Mouse (Mus musculus) cerebellum, adult (tissue): ENCODE data around the gene Pmvk.

ENCODE experiments used
- ATAC-seq: cut with Nextera tagmentation; 2 replicates; pipeline ENCODE4 v1.9.2; 2017; ENCODE audit warnings: mild to moderate bottlenecking, moderate library complexity, mixed read lengths; ENCODE audit not compliant: insufficient number of reproducible peaks, low FRiP score, low TSS enrichment

Pmvk gene

GRCm38 (mm10) chr3:89454401-89455177 lies at the start of gene Pmvk:
Gene Pmvk (plus strand): TSS chr3:89454541.
- ATAC-seq: no peak

DNA sequence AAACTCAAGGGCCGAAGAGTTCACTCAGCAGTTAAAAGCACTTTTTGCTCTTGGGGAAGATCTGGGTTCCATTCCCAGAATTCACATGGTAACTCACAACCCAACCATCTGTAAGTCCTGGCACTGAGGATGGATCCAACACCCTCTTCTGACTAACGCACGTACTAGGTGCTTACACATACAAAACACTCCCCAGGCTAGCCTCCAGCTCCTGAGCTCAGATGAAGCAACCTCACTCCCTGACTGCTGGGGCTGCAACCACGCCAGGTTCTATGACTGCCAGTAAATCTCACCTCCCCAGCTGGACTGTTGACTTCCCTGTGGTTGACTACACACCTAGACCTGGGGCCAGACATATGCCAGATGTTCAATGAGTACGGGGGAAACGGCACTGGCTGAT lies 47.5 kb upstream of the Pmvk start:
- ATAC-seq: no peak

DNA sequence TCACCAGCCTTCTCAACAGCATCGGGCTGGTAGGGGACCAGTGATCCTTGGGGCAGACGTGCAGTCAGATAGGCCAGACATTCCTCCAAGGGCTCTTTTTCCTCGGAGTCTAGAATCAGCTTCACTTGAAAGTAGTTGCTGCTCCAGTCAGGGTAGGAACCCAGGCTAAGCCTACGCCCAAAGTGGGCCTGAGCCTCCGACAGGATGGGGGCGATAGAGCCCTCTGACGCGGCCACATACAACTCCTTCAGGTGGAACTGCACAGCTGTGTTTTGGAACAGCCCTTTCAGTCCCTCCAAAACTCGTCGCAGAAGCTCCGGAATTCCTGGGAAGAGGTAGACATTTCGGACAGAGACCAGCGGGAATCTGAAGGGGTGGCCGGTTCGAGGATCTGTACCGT lies 45.9 kb upstream of the Pmvk start:
- no peak for ATAC-seq

- ATAC-seq: no peak
Observed at GRCm38 (mm10) chr3:89409701-89410100, 44.6 kb upstream of the Pmvk start.

DNA sequence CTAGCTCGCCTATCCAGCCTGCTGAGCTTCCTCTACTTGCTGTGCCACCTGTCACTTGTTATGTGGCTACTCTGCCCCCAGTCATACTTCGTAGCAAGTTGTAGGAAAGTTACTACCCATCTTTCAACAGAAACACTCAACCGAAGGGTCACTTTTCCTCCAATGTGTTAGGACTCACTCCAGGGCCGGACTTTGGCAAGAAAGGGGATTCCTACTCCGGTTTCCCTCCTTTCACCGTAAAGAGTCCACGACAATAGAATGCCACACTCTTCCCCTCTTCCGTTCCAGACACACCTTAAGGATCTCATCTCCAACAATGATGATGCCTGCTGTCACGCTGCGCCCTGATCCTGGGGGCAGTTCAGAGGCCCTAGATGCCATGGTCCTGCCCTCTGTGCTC lies 43.5 kb upstream of the Pmvk start:
- ATAC-seq: no peak

DNA sequence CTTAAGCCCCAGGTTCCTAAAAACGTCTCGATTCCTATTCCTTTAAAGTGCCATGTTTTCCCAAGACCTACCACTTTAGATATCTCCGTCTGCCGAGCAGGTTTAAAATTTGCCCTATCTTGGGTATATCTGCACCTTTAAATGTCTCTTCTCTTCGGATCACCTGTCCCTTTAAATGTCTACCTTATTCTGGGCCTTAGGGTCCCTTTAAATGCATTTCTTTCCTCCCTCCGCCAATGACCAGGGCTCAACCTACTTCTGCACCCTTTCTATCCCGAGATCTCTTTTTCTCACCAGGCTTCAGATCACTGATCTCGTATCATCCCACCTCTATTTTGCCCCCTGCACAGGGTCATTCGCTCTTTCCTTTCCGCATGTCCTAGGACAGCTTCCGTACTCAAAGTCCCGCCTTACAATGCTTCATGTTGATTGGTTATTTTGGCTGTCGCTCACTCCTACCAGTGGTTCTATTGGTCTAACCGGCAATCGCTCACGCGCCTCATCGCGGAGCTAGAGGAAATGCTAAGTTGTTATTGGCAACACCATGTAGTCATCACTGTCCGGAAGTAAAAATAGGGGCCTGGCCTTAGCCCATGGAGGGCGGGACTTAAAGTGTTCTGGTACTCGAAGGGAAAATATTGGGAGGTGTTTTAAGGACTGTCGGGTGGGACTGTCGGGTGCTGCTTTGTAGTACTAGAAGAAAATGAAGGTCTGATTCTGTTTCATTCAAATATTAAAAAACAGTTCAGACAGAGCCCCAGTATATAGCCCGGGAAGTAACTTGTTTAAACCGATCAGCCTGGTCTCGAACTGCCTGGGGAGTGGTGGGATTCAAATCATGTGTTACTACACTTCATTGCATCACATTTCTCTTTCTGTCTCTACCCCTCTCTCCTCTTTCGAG lies 42.6 kb upstream of the Pmvk start, which contains the start of gene Flad1:
Flad1 (minus strand) TSS at position 381 of the 904 bp plus-strand sequence.
- peak; percentile 96 for ATAC-seq

DNA sequence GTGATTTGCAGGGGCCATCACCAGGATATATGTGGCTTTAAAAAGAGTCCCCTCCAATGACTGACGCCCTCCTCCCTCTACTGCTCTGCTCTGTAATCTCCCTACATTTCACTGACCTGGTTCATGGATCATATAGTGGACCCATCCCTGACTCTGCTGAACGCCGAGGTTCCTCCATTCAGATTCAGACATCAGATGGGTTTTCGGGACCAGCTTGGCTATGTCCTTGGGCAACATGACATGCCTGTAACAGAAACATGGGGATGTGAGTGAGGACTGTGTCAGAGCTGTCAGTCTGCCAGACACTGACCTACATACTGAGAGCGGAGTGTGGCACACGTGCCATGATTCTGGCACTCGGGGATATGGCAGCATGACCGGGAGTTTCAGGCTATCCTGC lies 38.2 kb upstream of the Pmvk start:
- no peak for ATAC-seq

DNA sequence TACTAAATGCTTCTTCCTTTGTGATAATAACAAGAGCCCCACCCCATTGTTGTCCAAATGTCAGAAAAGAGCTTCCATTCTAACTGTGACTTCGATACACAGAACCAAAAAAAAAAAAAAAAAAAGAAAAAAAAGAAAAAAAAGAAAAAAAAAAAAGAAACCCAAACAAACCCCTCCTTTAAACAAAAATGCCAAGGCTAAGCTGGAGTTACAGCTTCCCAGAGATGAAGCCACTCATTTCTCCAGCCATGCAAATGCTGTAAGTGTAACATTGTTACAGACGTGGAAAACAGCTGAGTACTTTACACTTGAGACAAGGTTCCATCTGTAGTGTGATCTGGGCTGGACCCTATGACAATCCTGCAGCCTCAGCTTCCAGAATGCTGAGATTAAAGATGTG lies 37.2 kb upstream of the Pmvk start:
- no peak for ATAC-seq

DNA sequence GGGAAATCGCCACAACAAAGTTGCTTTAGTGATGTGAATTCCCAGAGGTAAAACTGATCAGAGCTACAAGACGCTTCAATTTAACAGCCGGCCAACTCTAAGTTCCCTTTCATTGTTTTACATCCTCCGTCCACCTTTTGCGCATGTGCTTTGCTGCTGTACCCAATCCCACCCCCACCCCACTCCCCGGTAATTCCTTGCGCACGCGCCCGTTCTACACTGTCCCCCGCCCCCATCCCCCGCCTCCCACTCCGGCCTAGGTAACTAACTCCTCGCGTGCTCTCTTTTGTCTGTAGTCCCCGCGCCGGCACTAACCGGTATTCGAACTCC lies 36.5 kb upstream of the Pmvk start:
- ATAC-seq: no peak

GRCm38 (mm10) chr3:89418170-89418860 lies 36.0 kb upstream of the Pmvk start, which contains the start of the genes Cks1b and Shc1:
Gene Cks1b (minus strand): TSS chr3:89418383.
Gene Shc1 (plus strand): TSS chr3:89418443.
- ATAC-seq: peak; percentile 90

DNA sequence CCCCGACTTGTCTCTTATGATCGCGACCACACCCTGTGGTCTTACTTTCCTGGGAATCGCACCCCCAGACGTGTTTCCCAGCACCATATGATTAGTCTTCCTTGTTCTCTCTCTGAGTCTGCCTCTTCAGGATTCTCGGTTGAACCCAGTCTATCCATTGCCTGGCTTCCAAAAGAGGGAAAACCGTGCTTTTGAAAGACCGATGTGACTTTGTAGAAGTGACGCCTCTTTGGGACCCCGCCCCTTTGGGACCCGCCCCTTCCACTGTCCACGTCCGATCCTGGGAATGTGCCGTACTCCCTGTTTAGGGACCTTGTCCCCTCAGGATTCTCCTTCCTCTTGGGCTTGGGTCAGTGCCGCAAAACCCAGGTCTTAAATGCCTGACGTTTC lies 35.5 kb upstream of the Pmvk start:
- no peak for ATAC-seq

DNA sequence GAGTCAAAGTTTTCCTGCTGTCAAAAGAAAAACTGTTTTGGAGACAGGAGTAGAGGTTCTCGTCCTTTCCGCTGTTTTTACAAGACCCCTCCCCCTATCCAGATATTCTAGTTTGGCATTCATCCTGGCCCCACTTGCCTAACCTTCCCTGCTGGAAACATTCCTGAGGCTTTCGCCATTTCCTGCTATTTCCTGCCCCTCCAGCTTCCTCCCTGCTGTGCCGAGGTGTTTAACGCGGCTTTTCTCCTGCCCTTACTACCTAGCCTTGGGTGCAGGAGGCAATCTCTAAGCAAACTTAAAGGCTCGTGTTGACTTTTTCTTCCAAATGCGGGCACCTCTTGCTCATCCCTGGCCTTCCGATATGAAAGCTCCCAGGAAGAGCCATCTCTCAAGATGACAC lies 34.8 kb upstream of the Pmvk start:
- no peak for ATAC-seq

GRCm38 (mm10) chr3:89419981-89420380 lies 34.4 kb upstream of the Pmvk start:
- no peak for ATAC-seq

GRCm38 (mm10) chr3:89420421-89420820 lies 33.9 kb upstream of the Pmvk start:
- no peak for ATAC-seq

- peak; percentile 74 for ATAC-seq
Observed at GRCm38 (mm10) chr3:89421002-89421774, 33.2 kb upstream of the Pmvk start.

DNA sequence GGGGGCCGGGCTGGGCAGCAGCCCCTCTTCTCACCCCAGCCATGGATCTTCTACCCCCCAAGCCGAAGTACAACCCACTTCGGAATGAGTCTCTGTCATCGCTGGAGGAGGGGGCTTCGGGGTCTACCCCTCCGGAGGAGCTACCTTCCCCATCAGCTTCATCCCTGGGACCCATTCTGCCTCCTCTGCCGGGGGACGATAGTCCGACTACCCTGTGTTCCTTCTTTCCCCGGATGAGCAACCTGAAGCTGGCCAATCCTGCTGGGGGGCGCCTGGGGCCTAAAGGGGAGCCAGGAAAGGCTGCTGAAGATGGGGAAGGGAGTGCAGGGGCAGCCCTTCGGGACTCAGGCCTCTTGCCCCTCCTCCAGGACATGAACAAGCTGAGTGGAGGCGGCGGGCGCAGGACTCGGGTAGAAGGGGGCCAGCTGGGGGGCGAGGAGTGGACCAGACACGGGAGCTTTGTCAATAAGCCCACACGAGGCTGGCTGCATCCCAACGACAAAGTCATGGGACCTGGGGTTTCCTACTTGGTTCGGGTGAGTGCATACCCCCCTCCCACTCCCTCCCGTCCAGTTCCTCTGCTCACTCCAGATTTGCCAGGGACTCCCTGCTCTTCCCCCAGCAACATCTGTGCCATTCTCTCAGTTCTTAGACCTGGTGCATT lies 32.4 kb upstream of the Pmvk start:
- ATAC-seq: no peak

DNA sequence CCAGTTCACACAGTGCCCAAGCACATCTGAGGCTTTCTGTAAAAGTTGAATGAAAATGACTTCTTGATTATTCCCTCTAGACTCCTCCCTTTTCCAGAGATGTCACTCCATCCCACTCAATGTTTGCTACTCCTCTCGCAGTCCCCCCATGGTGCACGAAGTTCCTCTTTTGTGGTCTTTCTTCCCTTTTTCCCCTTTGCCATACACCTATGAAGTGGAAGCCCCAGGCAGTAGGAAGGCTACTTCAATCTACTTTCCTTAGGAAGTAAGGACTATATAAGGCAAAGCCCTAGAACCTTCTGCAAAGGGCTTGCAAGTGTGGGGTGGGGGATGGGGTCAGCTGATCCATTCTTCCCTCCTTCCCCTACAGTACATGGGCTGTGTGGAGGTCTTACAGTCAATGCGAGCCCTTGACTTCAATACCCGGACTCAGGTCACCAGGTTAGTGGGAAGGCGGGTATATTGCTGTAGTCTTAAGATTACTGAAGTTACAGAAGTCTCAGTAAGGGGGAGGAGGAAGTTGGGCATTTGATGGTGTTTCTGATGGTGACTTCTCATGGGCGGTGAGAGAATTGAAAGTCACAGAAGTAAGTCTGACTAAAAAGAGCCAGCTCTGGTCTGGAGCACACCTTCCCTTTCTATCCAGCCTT lies 31.7 kb upstream of the Pmvk start:
- ATAC-seq: no peak

- ATAC-seq: no peak
Observed at GRCm38 (mm10) chr3:89424416-89425140, 29.8 kb upstream of the Pmvk start.

DNA sequence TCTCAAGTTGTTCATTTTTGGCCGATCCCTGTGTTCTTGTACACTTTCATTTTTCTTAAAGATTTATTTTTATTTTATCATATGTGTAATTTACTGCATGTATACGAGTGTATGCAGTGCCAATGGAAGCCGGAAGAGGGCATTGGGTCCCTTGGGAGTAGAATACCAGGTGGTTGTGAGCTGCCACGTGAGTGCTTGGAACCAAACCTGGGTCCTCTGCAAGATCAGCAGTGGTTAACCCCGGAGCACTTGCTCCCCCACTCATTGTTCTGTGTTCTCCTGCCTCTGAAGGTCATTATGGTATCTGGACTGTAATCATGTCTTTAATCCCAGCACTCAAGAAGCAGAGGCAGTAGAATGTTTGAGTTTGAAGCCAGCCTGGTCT lies 29.2 kb upstream of the Pmvk start:
- ATAC-seq: no peak
